Mouse (Mus musculus) cerebellum, adult 8-10 months (tissue): ENCODE data around the gene Sycn.
"Not testable (repeated sequence)": the region's sequence is repeated elsewhere in the genome, so short reads cannot be mapped to it uniquely, and the experiment has no call there.

Source experiments
- DNase-seq: peaks from one replicate; pipeline ENCODE4 v3.0.0; 2022

Gene Sycn

GRCm38 (mm10) chr7:28540526-28540925 is at the start of gene Sycn:
Gene Sycn (plus strand): TSS chr7:28540885.
- DNase-seq: no peak

- no peak for DNase-seq
These were observed 49.8 kb upstream of the Sycn start for GRCm38 (mm10) chr7:28490903-28491302.

GRCm38 (mm10) chr7:28492310-28492709 is 48.4 kb upstream of the Sycn start:
- DNase-seq: no peak

- no peak for DNase-seq
These were observed 45.3 kb upstream of the Sycn start for GRCm38 (mm10) chr7:28495426-28495825.

GRCm38 (mm10) chr7:28505585-28505984 is 35.1 kb upstream of the Sycn start:
- DNase-seq: no peak

- not testable (repeated sequence) for DNase-seq
These were observed 31.6 kb upstream of the Sycn start for GRCm38 (mm10) chr7:28509121-28509520.

- not testable (repeated sequence) for DNase-seq
These were observed 30.2 kb upstream of the Sycn start, which contains the start of gene Ifnl2 for GRCm38 (mm10) chr7:28510405-28510974. Gene Ifnl2 (minus strand): TSS chr7:28510455.

- DNase-seq: no peak
These were observed 29.2 kb upstream of the Sycn start for GRCm38 (mm10) chr7:28511441-28511840.

GRCm38 (mm10) chr7:28522536-28522935 is 18.1 kb upstream of the Sycn start, which contains the start of gene Ifnl3:
Gene Ifnl3 (plus strand): TSS chr7:28522836.
- not testable (repeated sequence) for DNase-seq

- peak; percentile 61 for DNase-seq
These were observed 12.6 kb upstream of the Sycn start for GRCm38 (mm10) chr7:28527922-28528719.

- no peak for DNase-seq
These were observed 8.7 kb upstream of the Sycn start for GRCm38 (mm10) chr7:28532005-28532404.

- not testable (repeated sequence) for DNase-seq
These were observed 1.8 kb upstream of the Sycn start for GRCm38 (mm10) chr7:28538886-28539285.

GRCm38 (mm10) chr7:28544051-28544601 is 3.4 kb downstream of the Sycn start:
- DNase-seq: no peak

GRCm38 (mm10) chr7:28545048-28545890 is 4.6 kb downstream of the Sycn start:
- no peak for DNase-seq

GRCm38 (mm10) chr7:28545891-28546210 is 5.2 kb downstream of the Sycn start:
- no peak for DNase-seq

GRCm38 (mm10) chr7:28546649-28547048 is 6.0 kb downstream of the Sycn start:
- no peak for DNase-seq

- DNase-seq: no peak
These were observed 6.5 kb downstream of the Sycn start, which contains the start of gene Nccrp1 for GRCm38 (mm10) chr7:28547154-28547553. Gene Nccrp1 (minus strand): TSS chr7:28547254.

- no peak for DNase-seq
These were observed 6.9 kb downstream of the Sycn start for GRCm38 (mm10) chr7:28547628-28548027.

GRCm38 (mm10) chr7:28553076-28553475 is 12.4 kb downstream of the Sycn start:
- DNase-seq: no peak

GRCm38 (mm10) chr7:28555939-28556535 is 15.4 kb downstream of the Sycn start:
- DNase-seq: no peak

GRCm38 (mm10) chr7:28557069-28557468 is 16.4 kb downstream of the Sycn start:
- DNase-seq: no peak

GRCm38 (mm10) chr7:28557708-28558107 is 17.0 kb downstream of the Sycn start:
- no peak for DNase-seq

- DNase-seq: no peak
These were observed 17.8 kb downstream of the Sycn start for GRCm38 (mm10) chr7:28558486-28558885.
